Mouse (Mus musculus) testis, postnatal 14 days (tissue): ENCODE measurements around the gene Smarcd3.

ENCODE experiments used
- DNase-seq: peaks from one replicate; pipeline ENCODE4 v3.0.0; 2021; ENCODE audit warnings: low spot score

Gene Smarcd3

GRCm38 (mm10) chr5:24620626-24621025 lies 3.6 kb downstream of the Smarcd3 start:
- no peak for DNase-seq

GRCm38 (mm10) chr5:24620116-24620515 lies 4.1 kb downstream of the Smarcd3 start:
- peak; percentile 65 for DNase-seq

GRCm38 (mm10) chr5:24618921-24619320 lies 5.3 kb downstream of the Smarcd3 start:
- DNase-seq, result no peak

GRCm38 (mm10) chr5:24615097-24615496 lies 9.1 kb downstream of the Smarcd3 start:
- no peak for DNase-seq

- DNase-seq, result no peak
Observed at GRCm38 (mm10) chr5:24612302-24612649, 11.9 kb downstream of the Smarcd3 start.

- no peak for DNase-seq
Observed at GRCm38 (mm10) chr5:24611366-24612301, 12.6 kb downstream of the Smarcd3 start.

GRCm38 (mm10) chr5:24609388-24609787 lies 14.8 kb downstream of the Smarcd3 start:
- no peak for DNase-seq

- no peak for DNase-seq
Observed at GRCm38 (mm10) chr5:24605980-24606665, 18.1 kb downstream of the Smarcd3 start.

- no peak for DNase-seq
Observed at GRCm38 (mm10) chr5:24605321-24605979, 18.8 kb downstream of the Smarcd3 start.

GRCm38 (mm10) chr5:24604656-24605100 lies 19.5 kb downstream of the Smarcd3 start:
- peak; percentile 87 for DNase-seq

- no peak for DNase-seq
Observed at GRCm38 (mm10) chr5:24604080-24604655, 20.0 kb downstream of the Smarcd3 start.

GRCm38 (mm10) chr5:24603431-24604010 lies 20.7 kb downstream of the Smarcd3 start:
- no peak for DNase-seq

- DNase-seq, result peak; percentile 83
Observed at GRCm38 (mm10) chr5:24602751-24603343, 21.4 kb downstream of the Smarcd3 start.

GRCm38 (mm10) chr5:24601911-24602750 lies 22.1 kb downstream of the Smarcd3 start:
- peak; percentile 81 for DNase-seq

GRCm38 (mm10) chr5:24601071-24601835 lies 23.0 kb downstream of the Smarcd3 start:
- no peak for DNase-seq

GRCm38 (mm10) chr5:24600236-24600635 lies 24.0 kb downstream of the Smarcd3 start:
- no peak for DNase-seq

GRCm38 (mm10) chr5:24599137-24599536 lies 25.1 kb downstream of the Smarcd3 start:
- DNase-seq, result no peak

GRCm38 (mm10) chr5:24598570-24599006 lies 25.6 kb downstream of the Smarcd3 start:
- DNase-seq, result peak; percentile 73

- DNase-seq, result no peak
Observed at GRCm38 (mm10) chr5:24597901-24598569, 26.2 kb downstream of the Smarcd3 start.
